Mouse (Mus musculus) stomach, embryonic 15.5 days (tissue): ENCODE measurements around the gene Slc4a1. TPM values are rescaled to one million over a fixed set of nuclear protein-coding genes. Genes with fewer than 3 reads are reported as not detected.

ENCODE experiments used
- ATAC-seq: fragments of 200-750 bp; cut with Nextera tagmentation; 2 replicates; pipeline ENCODE4 v1.8.0; 2017; ENCODE audit warnings: low read depth, moderate number of reproducible peaks, moderate TSS enrichment; ENCODE audit not compliant: insufficient read depth, low FRiP score
- H3K27ac ChIP-seq: fragments of 300-500 bp; sonication (generic); 2 replicates; pipeline ENCODE4 v1.5.1; 2015; ENCODE audit warnings: mild to moderate bottlenecking, inconsistent platforms
- H3K27me3 ChIP-seq: fragments of 300-500 bp; sonication (generic); replicated peaks from 2 replicates; pipeline ENCODE4 v1.6.1; 2015; ENCODE audit warnings: inconsistent platforms
- H3K36me3 ChIP-seq: fragments of 300-500 bp; sonication (generic); 2 replicates; pipeline ENCODE4 v1.6.1; 2015; ENCODE audit warnings: inconsistent platforms
- H3K4me1 ChIP-seq: fragments of 300-500 bp; sonication (generic); 2 replicates; pipeline ENCODE4 v1.6.1; 2015; ENCODE audit warnings: inconsistent platforms
- H3K4me2 ChIP-seq: fragments of 300-500 bp; sonication (generic); 2 replicates; pipeline ENCODE4 v1.6.1; 2015; ENCODE audit warnings: mild to moderate bottlenecking, inconsistent platforms
- H3K4me3 ChIP-seq: fragments of 300-500 bp; sonication (generic); replicated peaks from 2 replicates; pipeline ENCODE4 v1.5.1; 2015; ENCODE audit warnings: inconsistent platforms
- H3K9ac ChIP-seq: fragments of 300-500 bp; sonication (generic); 2 replicates; pipeline ENCODE4 v1.6.1; 2015; ENCODE audit warnings: inconsistent platforms
- H3K9me3 ChIP-seq: fragments of 300-500 bp; sonication (generic); 2 replicates; pipeline ENCODE4 v1.6.1; 2016; ENCODE audit warnings: inconsistent platforms
- WGBS: fragments of 180-500 bp; shearing (Covaris S2); methylation state at CpG from one replicate; pipeline ENCODE4 v1.1.7; 2015; 5-methylcytosine and 5-hydroxymethylcytosine counted together
- polyA plus RNA-seq: library from polyadenylated mRNA; unstranded; fragments of >200 nt; fragmentation: Nextera tagmentation; extraction: Ambion mirVana; gene quantifications from 2 replicates; pipeline ENCODE4 v1.2.1, GENCODE M21; 2015

Gene Slc4a1
- polyA plus RNA-seq, 1 experiment from 2014 or later: 68.8 TPM

DNA sequence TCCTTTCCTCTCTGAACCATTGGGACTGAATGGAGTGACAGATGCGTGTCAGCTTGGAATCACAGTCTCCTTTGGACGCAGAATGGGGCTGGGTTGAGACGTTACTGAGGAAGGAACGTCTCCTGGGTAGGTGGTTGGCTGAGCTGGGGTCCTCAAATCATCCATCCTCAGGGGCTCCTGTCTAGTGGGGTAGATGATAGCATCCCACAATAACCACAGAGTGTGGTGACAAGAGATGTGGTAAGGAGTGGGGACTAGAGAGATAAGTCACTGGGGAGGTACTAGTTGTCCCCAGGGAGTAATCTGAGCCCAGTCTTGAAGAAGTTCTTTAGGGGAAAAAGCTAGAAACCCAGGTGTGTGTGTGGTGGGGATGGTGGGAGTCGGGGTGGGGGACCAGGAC, 2.3 kb upstream of the Slc4a1 start:
- H3K36me3 ChIP-seq: no peaks in the 10 kb centered on the region
- no peaks in the 10 kb centered on the region for H3K9me3 ChIP-seq
- H3K9ac ChIP-seq: no peak overlapping the region
- 75% methylated on average over 5 of the region's 5 CpGs for WGBS
- H3K4me3 ChIP-seq: no peak overlapping the region
- H3K27me3 ChIP-seq: no peaks in the 10 kb centered on the region
- no peaks in the 10 kb centered on the region for H3K4me1 ChIP-seq
- H3K27ac ChIP-seq: no peak overlapping the region
- H3K4me2 ChIP-seq: no peak overlapping the region
- no peak for ATAC-seq

- no peaks in the 10 kb centered on the region for H3K4me1 ChIP-seq
Measured at GRCm38 (mm10) chr11:102367504-102368280, 1.7 kb upstream of the Slc4a1 start.

DNA sequence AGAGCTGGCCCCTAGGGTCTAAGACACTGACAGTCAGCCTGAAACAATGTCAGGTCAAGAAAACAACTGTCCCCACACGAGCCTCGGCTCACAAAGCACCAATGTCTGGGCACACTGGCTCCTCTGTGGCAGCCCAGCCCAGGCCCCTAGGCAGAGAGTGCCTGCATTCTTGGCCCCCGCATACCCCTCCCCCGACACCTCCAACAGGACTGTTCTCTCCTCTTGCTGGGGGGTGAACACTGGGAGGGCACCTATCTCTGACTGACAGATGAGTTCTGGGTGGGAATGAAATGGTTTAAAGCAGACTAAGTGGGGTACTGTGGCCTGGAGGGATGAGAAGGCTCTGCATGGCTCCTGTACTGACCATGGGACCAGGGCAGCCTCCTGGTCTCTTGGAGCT, 304 bp downstream of the Slc4a1 start:
- no peak overlapping the region for H3K4me2 ChIP-seq
- no peak overlapping the region for H3K27ac ChIP-seq
- H3K9me3 ChIP-seq: no peaks in the 10 kb centered on the region
- H3K4me3 ChIP-seq: no peak overlapping the region
- H3K9ac ChIP-seq: no peak overlapping the region
- H3K36me3 ChIP-seq: no peaks in the 10 kb centered on the region
- H3K4me1 ChIP-seq: no peaks in the 10 kb centered on the region
- H3K27me3 ChIP-seq: no peaks in the 10 kb centered on the region
- WGBS: 49% methylated on average over 4 of the region's 4 CpGs
- ATAC-seq: no peak; the same call in 1 of the 2 replicates

More at GRCm38 (mm10) chr11:102367504-102368280, 1.7 kb upstream of the Slc4a1 start:
- Histone ChIP-seq H3K4me3 (no peak overlapping the region), H3K27ac (no peak overlapping the region), H3K9me3 (no peaks in the 10 kb centered on the region), H3K4me2 (no peak overlapping the region), H3K36me3 (no peaks in the 10 kb centered on the region), H3K27me3 (no peaks in the 10 kb centered on the region), H3K9ac (no peak overlapping the region)
- 71% methylated on average over 9 of the region's 9 CpGs for WGBS
- no peak for ATAC-seq

GRCm38 (mm10) chr11:102364570-102365371, 1.2 kb downstream of the Slc4a1 start:
- 65% methylated on average over 14 of the region's 14 CpGs for WGBS
- Histone ChIP-seq H3K9me3 (no peaks in the 10 kb centered on the region), H3K4me1 (no peaks in the 10 kb centered on the region), H3K27me3 (no peaks in the 10 kb centered on the region), H3K4me3 (no peak overlapping the region), H3K4me2 (no peak overlapping the region), H3K27ac (no peak overlapping the region), H3K9ac (no peak overlapping the region), H3K36me3 (no peaks in the 10 kb centered on the region)
- ATAC-seq: peak; percentile 89

DNA sequence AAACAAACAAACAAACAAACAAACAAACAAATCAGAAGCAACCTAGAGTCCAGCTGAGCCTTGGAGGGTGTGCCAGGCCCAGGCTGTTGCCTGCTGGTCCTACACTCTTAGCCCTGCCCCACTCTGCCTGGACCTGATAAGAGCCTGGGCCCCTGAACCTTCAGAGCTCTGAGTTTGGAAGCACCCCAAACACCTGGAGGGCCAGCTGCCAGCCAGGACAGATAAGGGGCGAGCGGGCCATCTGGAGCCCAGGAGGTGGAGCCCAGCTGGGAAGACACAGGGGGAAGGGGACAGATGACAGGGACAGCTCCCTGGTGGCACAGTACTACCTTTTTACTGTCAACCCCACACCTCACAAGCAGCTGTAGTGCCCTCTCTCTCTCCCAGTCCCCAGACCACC, 2.4 kb downstream of the Slc4a1 start:
- Histone ChIP-seq H3K27ac (no peak overlapping the region), H3K9ac (no peak overlapping the region), H3K27me3 (no peaks in the 10 kb centered on the region), H3K4me1 (no peaks in the 10 kb centered on the region), H3K4me2 (no peak overlapping the region), H3K36me3 (no peaks in the 10 kb centered on the region), H3K4me3 (no peak overlapping the region), H3K9me3 (no peaks in the 10 kb centered on the region)
- peak; percentile 80 for ATAC-seq
- WGBS: 32% methylated on average over 2 of the region's 2 CpGs

GRCm38 (mm10) chr11:102361776-102362495, 4.1 kb downstream of the Slc4a1 start:
- Histone ChIP-seq H3K27me3 (no peaks in the 10 kb centered on the region; the same call in 1 of the 2 replicates), H3K9me3 (no peaks in the 10 kb centered on the region), H3K36me3 (no peaks in the 10 kb centered on the region), H3K4me2 (no peak overlapping the region), H3K9ac (no peak overlapping the region), H3K4me3 (no peak overlapping the region), H3K4me1 (no peaks in the 10 kb centered on the region), H3K27ac (no peak overlapping the region)
- no peak for ATAC-seq
- 86% methylated on average over 8 of the region's 8 CpGs for WGBS

- Histone ChIP-seq H3K9ac (no peak overlapping the region), H3K4me3 (no peak overlapping the region), H3K36me3 (no peaks in the 10 kb centered on the region), H3K4me2 (no peak overlapping the region), H3K27ac (no peak overlapping the region), H3K9me3 (no peaks in the 10 kb centered on the region), H3K27me3 (no peaks in the 10 kb centered on the region; the same call in 1 of the 2 replicates), H3K4me1 (no peaks in the 10 kb centered on the region)
- WGBS: 66% methylated on average over 10 of the region's 10 CpGs
- ATAC-seq: no peak
Measured at GRCm38 (mm10) chr11:102358365-102358764, 7.6 kb downstream of the Slc4a1 start.

DNA sequence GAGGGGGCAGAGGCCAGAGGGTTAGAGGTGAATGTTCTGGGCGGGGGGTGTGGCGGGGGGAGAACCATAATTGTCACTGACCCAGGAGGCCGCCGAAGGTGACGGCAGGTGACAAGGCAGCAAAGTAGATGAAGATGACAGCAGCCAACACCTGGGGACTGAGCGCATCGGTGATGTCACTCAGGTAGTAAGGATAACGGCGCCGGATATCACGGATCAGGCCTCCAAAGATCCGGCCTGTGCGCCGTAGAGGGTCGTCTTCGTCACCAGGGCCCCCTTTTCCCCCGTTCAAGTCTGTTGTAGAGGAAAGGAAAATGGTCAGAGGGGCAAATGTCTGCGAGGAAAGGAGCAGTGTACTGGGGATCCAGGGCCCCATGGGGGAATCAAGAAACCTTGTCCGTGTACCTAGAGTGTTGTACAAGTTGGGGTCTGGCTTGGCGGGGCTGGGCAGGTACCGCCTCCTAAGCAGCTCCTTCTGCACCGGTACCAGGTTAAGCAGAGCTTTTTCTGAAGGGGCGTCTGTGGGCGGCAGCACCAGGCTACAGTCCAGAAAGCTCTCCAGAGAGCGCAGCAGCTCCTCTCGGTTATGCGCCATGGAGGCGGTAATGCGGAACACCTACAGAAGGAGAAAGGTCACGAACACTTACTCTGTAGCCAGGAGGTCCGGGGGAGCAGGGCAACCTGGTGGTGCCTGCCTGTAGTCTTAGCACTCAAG, 9.2 kb downstream of the Slc4a1 start:
- 67% methylated on average over 31 of the region's 31 CpGs for WGBS
- H3K27ac ChIP-seq: no peak overlapping the region

GRCm38 (mm10) chr11:102356190-102356589, 9.8 kb downstream of the Slc4a1 start:
- H3K27me3 ChIP-seq: no peaks in the 10 kb centered on the region; the same call in 1 of the 2 replicates
- no peak overlapping the region for H3K4me2 ChIP-seq
- H3K4me3 ChIP-seq: no peak overlapping the region
- H3K9me3 ChIP-seq: no peaks in the 10 kb centered on the region
- no peak for ATAC-seq
- H3K36me3 ChIP-seq: no peaks in the 10 kb centered on the region
- WGBS: 77% methylated on average over 12 of the region's 12 CpGs
- no peak overlapping the region for H3K27ac ChIP-seq
- no peak overlapping the region for H3K9ac ChIP-seq
- no peaks in the 10 kb centered on the region for H3K4me1 ChIP-seq

More for the DNA sequence above, 9.2 kb downstream of the Slc4a1 start:
- Histone ChIP-seq H3K4me3 (no peak overlapping the region), H3K4me1 (no peaks in the 10 kb centered on the region), H3K9ac (no peak overlapping the region), H3K36me3 (no peaks in the 10 kb centered on the region), H3K4me2 (no peak overlapping the region), H3K9me3 (no peaks in the 10 kb centered on the region), H3K27me3 (no peaks in the 10 kb centered on the region; the same call in 1 of the 2 replicates)
- no peak for ATAC-seq

DNA sequence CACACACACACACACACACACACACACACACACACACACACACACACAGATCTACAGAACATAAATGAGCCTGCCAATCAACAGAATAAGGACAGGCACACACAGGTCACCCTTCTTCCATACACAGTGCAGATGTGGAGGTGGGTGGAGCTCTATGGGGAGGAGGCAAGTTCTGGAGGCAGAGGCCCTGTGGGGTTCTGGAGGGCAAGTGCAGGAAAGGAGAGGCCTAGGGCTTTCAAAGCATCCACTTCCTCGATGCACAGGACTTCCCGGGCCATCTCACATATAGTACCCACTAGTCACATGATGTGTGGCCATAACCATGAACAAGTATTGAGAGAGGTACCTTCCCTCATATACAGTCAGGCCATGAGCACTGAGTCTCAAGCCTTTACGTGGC, 10.5 kb downstream of the Slc4a1 start:
- Histone ChIP-seq H3K4me2 (no peak overlapping the region), H3K4me1 (no peaks in the 10 kb centered on the region), H3K4me3 (no peak overlapping the region), H3K36me3 (no peaks in the 10 kb centered on the region), H3K9me3 (no peaks in the 10 kb centered on the region), H3K27ac (no peak overlapping the region), H3K27me3 (no peaks in the 10 kb centered on the region; the same call in 1 of the 2 replicates), H3K9ac (no peak overlapping the region)
- no peak for ATAC-seq
- WGBS: 65% methylated on average over 3 of the region's 3 CpGs

GRCm38 (mm10) chr11:102353021-102353431, 13.0 kb downstream of the Slc4a1 start:
- no peak overlapping the region for H3K4me3 ChIP-seq
- H3K27me3 ChIP-seq: no peaks in the 10 kb centered on the region; the same call in 1 of the 2 replicates
- H3K9ac ChIP-seq: no peak overlapping the region
- 29% methylated on average over 8 of the region's 8 CpGs for WGBS
- no peak for ATAC-seq
- no peak overlapping the region for H3K4me2 ChIP-seq
- H3K4me1 ChIP-seq: no peaks in the 10 kb centered on the region
- H3K9me3 ChIP-seq: no peaks in the 10 kb centered on the region
- H3K36me3 ChIP-seq: no peaks in the 10 kb centered on the region
- H3K27ac ChIP-seq: no peak overlapping the region
